Mouse (Mus musculus): ENCODE data around the gene Msh4. TPM values are rescaled to one million over a fixed set of nuclear protein-coding genes. Genes with fewer than 3 reads are reported as not detected.

The Msh4 gene
- total and polyA plus RNA-seq, 3 experiments = 0.14 to 0.42 (median 0.16) TPM

DNA sequence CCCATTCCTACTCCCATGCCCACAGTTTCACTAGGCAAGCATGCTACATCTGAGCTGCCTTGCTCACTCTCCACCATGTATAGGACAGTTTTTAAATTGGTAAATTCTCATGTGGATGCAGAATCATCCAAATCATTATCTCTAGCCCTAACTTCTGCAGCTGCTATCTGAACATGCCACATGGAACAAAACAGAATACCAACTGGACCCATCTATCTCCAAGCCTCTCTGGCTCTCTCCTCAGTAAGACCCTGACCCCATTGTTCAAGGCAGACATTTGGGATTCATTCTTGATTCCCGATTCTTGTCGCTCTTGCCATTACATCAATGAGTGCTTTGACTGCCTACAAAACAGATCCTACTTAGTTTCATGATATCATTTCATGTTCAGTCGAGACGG, 59.8 kb downstream of the Msh4 start:
- Histone ChIP-seq H3K4me2 (ENCODE audit: insufficient read depth, low read depth, poor library complexity, severe bottlenecking) (no peak overlapping the region), H3K79me2 (replicated peaks; ENCODE audit: control insufficient read depth, extremely low read depth, insufficient read depth, poor library complexity, severe bottlenecking) (no peaks in the 10 kb centered on the region), H3K27me3 (replicated peaks) (no peaks in the 10 kb centered on the region), H3K9me3 (replicated peaks; ENCODE audit: low read length) (no peaks in the 10 kb centered on the region), H3K36me3 (replicated peaks in 1 of 2; ENCODE audit: control insufficient read depth in 1 of 2, insufficient read depth in 1 of 2, low read length in 1 of 2) (no peaks in the 10 kb centered on the region), H3K4me1 (ENCODE audit: control insufficient read depth in 1 of 2, insufficient read depth in 2 of 2) (peaks cover 3 to 13% of the 10 kb centered on the region in 2 experiments; a peak in 2 of 4 replicates), H3K9ac (ENCODE audit: insufficient read depth, low read depth) (no peak overlapping the region), H3K4me3 (replicated peaks in 1 of 3; ENCODE audit: low read depth in 2 of 3, low read length in 2 of 3, poor library complexity in 1 of 3) (no peak overlapping the region), H3K27ac (ENCODE audit: insufficient read depth, low read depth) (no peak overlapping the region)
- in situ Hi-C loops (cut with MboI; ENCODE audit: low pct_ligation_motif_present, low pct_unique_long_range_greater_than_20kb, low sequenced_read_pairs) (no loop called here), dilution Hi-C loops (cut with MboI; ENCODE audit: extremely low pct_ligation_motif_present, extremely low pct_unique_long_range_greater_than_20kb, low sequenced_read_pairs) (no loop called here)
- no peak for DNase-seq (ENCODE audit: extremely low read depth)
- TF ChIP-seq SIN3A (IDR thresholded peaks at IDR 0.05; ENCODE audit: low read length) (no peak), HCFC1 (IDR thresholded peaks at IDR 0.05; ENCODE audit: low read depth, low read length) (no peak), NELFE (IDR thresholded peaks at IDR 0.05; ENCODE audit: low read depth, low read length) (no peak), MXI1 (IDR thresholded peaks at IDR 0.05; ENCODE audit: low read depth, low read length) (no peak), KAT2A (IDR thresholded peaks at IDR 0.05; ENCODE audit: insufficient replicate concordance, low read length) (no peak), MYC (IDR thresholded peaks at IDR 0.05; ENCODE audit: low read depth, low read length) (no peak), ZKSCAN1 (IDR thresholded peaks at IDR 0.05; ENCODE audit: borderline replicate concordance, low read depth, low read length) (no peak)

DNA sequence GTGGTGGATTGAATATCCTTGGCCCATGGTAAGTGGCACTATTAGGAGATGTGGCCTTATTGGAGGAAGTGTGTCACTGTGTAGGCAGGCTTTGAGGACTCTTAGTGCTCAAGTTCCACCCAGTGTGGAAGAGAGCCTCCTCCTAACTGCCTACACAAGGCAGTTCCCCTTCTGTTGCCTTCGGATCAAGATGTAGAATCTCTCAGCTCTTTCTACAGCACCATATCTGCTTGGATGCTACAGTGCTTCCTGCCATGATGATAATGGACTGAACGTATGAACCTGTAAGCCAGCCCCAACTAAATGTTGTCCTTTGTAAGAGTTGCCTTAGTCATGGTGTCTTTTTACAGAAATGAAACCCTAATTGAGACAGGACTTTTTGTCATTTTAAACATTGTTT, 60.4 kb downstream of the Msh4 start:
- Histone ChIP-seq H3K4me2 (ENCODE audit: insufficient read depth, low read depth, poor library complexity, severe bottlenecking) (no peak overlapping the region), H3K4me3 (replicated peaks in 1 of 3; ENCODE audit: low read depth in 2 of 3, low read length in 2 of 3, poor library complexity in 1 of 3) (no peak overlapping the region), H3K9me3 (replicated peaks; ENCODE audit: low read length) (no peaks in the 10 kb centered on the region), H3K27me3 (replicated peaks) (no peaks in the 10 kb centered on the region), H3K4me1 (ENCODE audit: control insufficient read depth in 1 of 2, insufficient read depth in 2 of 2) (peaks cover 3 to 13% of the 10 kb centered on the region in 2 experiments; a peak in 2 of 4 replicates), H3K79me2 (replicated peaks; ENCODE audit: control insufficient read depth, extremely low read depth, insufficient read depth, poor library complexity, severe bottlenecking) (no peaks in the 10 kb centered on the region), H3K9ac (ENCODE audit: insufficient read depth, low read depth) (no peak overlapping the region), H3K36me3 (replicated peaks in 1 of 2; ENCODE audit: control insufficient read depth in 1 of 2, insufficient read depth in 1 of 2, low read length in 1 of 2) (no peaks in the 10 kb centered on the region), H3K27ac (ENCODE audit: insufficient read depth, low read depth) (no peak overlapping the region)
- DNase-seq (ENCODE audit: extremely low read depth) = no peak
- dilution Hi-C loops (cut with MboI; ENCODE audit: extremely low pct_ligation_motif_present, extremely low pct_unique_long_range_greater_than_20kb, low sequenced_read_pairs) = no loop called here
- in situ Hi-C loops (cut with MboI; ENCODE audit: low pct_ligation_motif_present, low pct_unique_long_range_greater_than_20kb, low sequenced_read_pairs) = no loop called here
- no peak for TF ChIP-seq ETS1 (conservative IDR thresholded peaks at IDR 0.05; ENCODE audit: low read depth, low read length)
- no peak for TF ChIP-seq E2F4 (IDR thresholded peaks at IDR 0.05; ENCODE audit: insufficient replicate concordance, low read depth, low read length)
- no peak for TF ChIP-seq ZMIZ1 (IDR thresholded peaks at IDR 0.05; ENCODE audit: low read depth, low read length)
- no peak for TF ChIP-seq MYC (IDR thresholded peaks at IDR 0.05; ENCODE audit: low read depth, low read length)
- no peak for TF ChIP-seq NRF1 (IDR thresholded peaks at IDR 0.05; ENCODE audit: low read depth, low read length)
- TF ChIP-seq SIN3A (IDR thresholded peaks at IDR 0.05; ENCODE audit: low read length) = no peak
- TF ChIP-seq POLR2A (IDR thresholded peaks at IDR 0.05; ENCODE audit: low read depth, low read length) = no peak
- TF ChIP-seq KAT2A (IDR thresholded peaks at IDR 0.05; ENCODE audit: insufficient replicate concordance, low read length) = no peak
- no peak for TF ChIP-seq PAX5 (IDR thresholded peaks at IDR 0.05; ENCODE audit: low read length)
- TF ChIP-seq JUN (IDR thresholded peaks at IDR 0.05; ENCODE audit: insufficient read depth, low read depth, low read length) = no peak
- no peak for TF ChIP-seq ZNF384 (IDR thresholded peaks at IDR 0.05; ENCODE audit: low read depth, low read length)
- TF ChIP-seq RCOR1 (conservative IDR thresholded peaks at IDR 0.05; ENCODE audit: low read depth, low read length) = no peak
- TF ChIP-seq USF1 (IDR thresholded peaks at IDR 0.05; ENCODE audit: low read depth, low read length) = no peak
